Mouse (Mus musculus): Measurements from ENCODE around the gene Gcsam. TPM values are rescaled to one million over a fixed set of nuclear protein-coding genes. Genes with fewer than 3 reads are reported as not detected.
A peak's percentile ranks its signal among the peaks of the same experiment; 100 is the strongest.

Gcsam gene
- total RNA-seq (2021) = not detected in 2 replicates
- long read RNA-seq = 0 reads

- DNase-seq = no peak
Observed at GRCm38 (mm10) chr16:45610267-45610666, at the start of gene Gcsam. Gcsam (plus strand) TSS chr16:45610380.

- DNase-seq = no peak
Observed at GRCm38 (mm10) chr16:45561747-45562146, 48.4 kb upstream of the Gcsam start.

- DNase-seq = no peak
Observed at GRCm38 (mm10) chr16:45572307-45572706, 37.9 kb upstream of the Gcsam start.

- DNase-seq = no peak
Observed at GRCm38 (mm10) chr16:45579883-45580282, 30.3 kb upstream of the Gcsam start.

GRCm38 (mm10) chr16:45582512-45582911 lies 27.7 kb upstream of the Gcsam start:
- peak; percentile 38 for DNase-seq

GRCm38 (mm10) chr16:45593656-45594055 lies 16.5 kb upstream of the Gcsam start:
- DNase-seq = no peak

GRCm38 (mm10) chr16:45595494-45595893 lies 14.7 kb upstream of the Gcsam start:
- DNase-seq = no peak

- DNase-seq = no peak
Observed at GRCm38 (mm10) chr16:45608481-45608954, 1.7 kb upstream of the Gcsam start.

- no peak for DNase-seq
Observed at GRCm38 (mm10) chr16:45609300-45609699, 880 bp upstream of the Gcsam start.

GRCm38 (mm10) chr16:45613247-45613646 lies 3.1 kb downstream of the Gcsam start:
- DNase-seq = no peak

GRCm38 (mm10) chr16:45615944-45616343 lies 5.8 kb downstream of the Gcsam start:
- DNase-seq = no peak

GRCm38 (mm10) chr16:45619751-45620375 lies 9.7 kb downstream of the Gcsam start:
- DNase-seq = no peak

- no peak for DNase-seq
Observed at GRCm38 (mm10) chr16:45623230-45623629, 13.1 kb downstream of the Gcsam start.

GRCm38 (mm10) chr16:45624791-45625190 lies 14.6 kb downstream of the Gcsam start:
- no peak for DNase-seq

- DNase-seq = no peak
Observed at GRCm38 (mm10) chr16:45625342-45625741, 15.2 kb downstream of the Gcsam start.

GRCm38 (mm10) chr16:45629497-45630105 lies 19.4 kb downstream of the Gcsam start:
- no peak for DNase-seq

GRCm38 (mm10) chr16:45630347-45630960 lies 20.3 kb downstream of the Gcsam start:
- DNase-seq = peak; percentile 60

GRCm38 (mm10) chr16:45632420-45632819 lies 22.2 kb downstream of the Gcsam start:
- DNase-seq = peak; percentile 45

GRCm38 (mm10) chr16:45635826-45636225 lies 25.6 kb downstream of the Gcsam start:
- no peak for DNase-seq

- DNase-seq = no peak
Observed at GRCm38 (mm10) chr16:45640070-45640762, 30.0 kb downstream of the Gcsam start.

GRCm38 (mm10) chr16:45641301-45641700 lies 31.1 kb downstream of the Gcsam start:
- DNase-seq = no peak

- DNase-seq = no peak
Observed at GRCm38 (mm10) chr16:45643944-45644343, 33.8 kb downstream of the Gcsam start.

GRCm38 (mm10) chr16:45644380-45644779 lies 34.2 kb downstream of the Gcsam start:
- DNase-seq = peak; percentile 37
